Mouse (Mus musculus) midbrain, embryonic 11.5 days (tissue): Measurements from ENCODE around the gene Tle6. TPM values are rescaled to one million over a fixed set of nuclear protein-coding genes. Genes with fewer than 3 reads are reported as not detected.
"Not testable (repeated sequence)": the region's sequence is repeated elsewhere in the genome, so short reads cannot be mapped to it uniquely, and the experiment has no call there.

Experiments
- ATAC-seq: fragments of 200-750 bp; cut with Nextera tagmentation; 2 replicates; pipeline ENCODE4 v1.8.0; 2017; ENCODE audit warnings: moderate TSS enrichment, moderate library complexity; ENCODE audit not compliant: low FRiP score
- DNase-seq: peaks from one replicate; pipeline ENCODE4 v3.0.0; 2015; ENCODE audit warnings: low spot score; ENCODE audit errors: missing footprints
- H3K27ac ChIP-seq: fragments of 300-500 bp; sonication (generic); 2 replicates; pipeline ENCODE4 v1.5.1; 2014; ENCODE audit warnings: low read depth, low read length
- H3K27me3 ChIP-seq: fragments of 300-500 bp; sonication (generic); 2 replicates; pipeline ENCODE4 v1.6.1; 2014; ENCODE audit warnings: mild to moderate bottlenecking, low read length, moderate library complexity, mixed read lengths; ENCODE audit not compliant: control insufficient read depth, insufficient read depth
- H3K36me3 ChIP-seq: fragments of 300-500 bp; sonication (generic); 2 replicates; pipeline ENCODE4 v1.6.1; 2014; ENCODE audit warnings: mild to moderate bottlenecking, low read length, moderate library complexity, mixed read lengths; ENCODE audit not compliant: control insufficient read depth, insufficient read depth
- H3K4me1 ChIP-seq: fragments of 300-500 bp; sonication (generic); 2 replicates; pipeline ENCODE4 v1.6.1; 2014; ENCODE audit warnings: low read length; ENCODE audit not compliant: control insufficient read depth, insufficient read depth
- H3K4me2 ChIP-seq: fragments of 300-500 bp; sonication (generic); 2 replicates; pipeline ENCODE4 v1.6.1; 2014; ENCODE audit warnings: mild to moderate bottlenecking, moderate library complexity
- H3K4me3 ChIP-seq: fragments of 300-500 bp; sonication (generic); 2 replicates; pipeline ENCODE4 v1.5.1; 2014; ENCODE audit warnings: low read depth, low read length
- H3K9ac ChIP-seq: fragments of 300-500 bp; sonication (generic); 2 replicates; pipeline ENCODE4 v1.6.1; 2014; ENCODE audit warnings: low read length
- H3K9me3 ChIP-seq: fragments of 300-500 bp; sonication (generic); 2 replicates; pipeline ENCODE4 v1.6.1; 2016; ENCODE audit warnings: low read length; ENCODE audit not compliant: control insufficient read depth
- WGBS: fragments of 180-500 bp; shearing (Covaris S2); extraction: QIAGEN DNeasy Blood & Tissue Kit; methylation state at CpG from one replicate; pipeline ENCODE4 v1.1.7; 2014; 5-methylcytosine and 5-hydroxymethylcytosine counted together
- polyA plus RNA-seq: library from polyadenylated mRNA; unstranded; fragments of >200 nt; fragmentation: Nextera tagmentation; extraction: Ambion mirVana; gene quantifications from 2 replicates; pipeline ENCODE4 v1.2.1, GENCODE M21; 2014

Gene Tle6
- polyA plus RNA-seq, 1 experiment from 2014 or later, result 6.0 TPM

GRCm38 (mm10) chr10:81641978-81642647 lies 41.2 kb upstream of the Tle6 start:
- Histone ChIP-seq H3K27ac (no peak overlapping the region), H3K36me3 (no peaks in the 10 kb centered on the region), H3K9me3 (no peaks in the 10 kb centered on the region), H3K4me1 (peaks cover 9% of the 10 kb centered on the region), H3K9ac (peak overlapping the region; percentile 25; the same call in 1 of the 2 replicates), H3K4me2 (peak overlapping the region; percentile 79; the same call in 1 of the 2 replicates), H3K27me3 (no peaks in the 10 kb centered on the region), H3K4me3 (peak overlapping the region; percentile 64; the same call in 1 of the 2 replicates)
- no peak for ATAC-seq
- WGBS, result 78% methylated on average over 8 of the region's 8 CpGs
- no peak for DNase-seq

GRCm38 (mm10) chr10:81641566-81641965 lies 40.7 kb upstream of the Tle6 start:
- DNase-seq (peak; percentile 59), ATAC-seq (no peak)
- Histone ChIP-seq H3K36me3 (no peaks in the 10 kb centered on the region), H3K4me3 (no peak overlapping the region), H3K27ac (no peak overlapping the region), H3K27me3 (no peaks in the 10 kb centered on the region), H3K4me1 (peaks cover 9% of the 10 kb centered on the region), H3K4me2 (no peak overlapping the region), H3K9me3 (no peaks in the 10 kb centered on the region), H3K9ac (no peak overlapping the region)
- WGBS, result 89% methylated on average over 2 of the region's 2 CpGs

- ATAC-seq, H3K9me3 ChIP-seq, H3K27ac ChIP-seq, H3K36me3 ChIP-seq, H3K4me3 ChIP-seq, H3K4me2 ChIP-seq, H3K27me3 ChIP-seq, H3K9ac ChIP-seq, H3K4me1 ChIP-seq: not testable (repeated sequence)
- peak; percentile 2 for DNase-seq
- 63% methylated on average over 4 of the region's 4 CpGs for WGBS
Observed at GRCm38 (mm10) chr10:81640825-81641224, 40.0 kb upstream of the Tle6 start.

GRCm38 (mm10) chr10:81638101-81638500 lies 37.2 kb upstream of the Tle6 start:
- DNase-seq, result peak; percentile 57
- 71% methylated on average over 6 of the region's 6 CpGs for WGBS
- H3K36me3 ChIP-seq, result no peaks in the 10 kb centered on the region

GRCm38 (mm10) chr10:81636338-81636737 lies 35.5 kb upstream of the Tle6 start:
- Histone ChIP-seq H3K36me3 (no peaks in the 10 kb centered on the region), H3K4me3 (no peak overlapping the region), H3K27ac (no peak overlapping the region), H3K9me3 (no peaks in the 10 kb centered on the region), H3K4me2 (no peak overlapping the region), H3K27me3 (no peaks in the 10 kb centered on the region), H3K4me1 (peaks cover 8% of the 10 kb centered on the region), H3K9ac (no peak overlapping the region)
- ATAC-seq (no peak), DNase-seq (peak; percentile 54)
- 23% methylated on average over 8 of the region's 8 CpGs for WGBS

More at GRCm38 (mm10) chr10:81638101-81638500, 37.2 kb upstream of the Tle6 start:
- Histone ChIP-seq H3K27ac (no peak overlapping the region), H3K27me3 (no peaks in the 10 kb centered on the region), H3K4me1 (peaks cover 17% of the 10 kb centered on the region), H3K4me2 (no peak overlapping the region), H3K9me3 (no peaks in the 10 kb centered on the region), H3K4me3 (no peak overlapping the region), H3K9ac (no peak overlapping the region)
- no peak for ATAC-seq

- DNase-seq (peak; percentile 97), ATAC-seq (peak; percentile 92)
- WGBS, result 4% methylated on average over 37 of the region's 37 CpGs
- Histone ChIP-seq H3K9me3 (no peaks in the 10 kb centered on the region), H3K4me2 (peak overlapping the region; percentile 67), H3K9ac (peak overlapping the region; percentile 65), H3K36me3 (no peaks in the 10 kb centered on the region), H3K27me3 (no peaks in the 10 kb centered on the region), H3K27ac (no peak overlapping the region), H3K4me3 (peak overlapping the region; percentile 38), H3K4me1 (peaks cover 8% of the 10 kb centered on the region)
Observed at GRCm38 (mm10) chr10:81633253-81634099, 32.6 kb upstream of the Tle6 start.

GRCm38 (mm10) chr10:81628390-81628789 lies 27.5 kb upstream of the Tle6 start, which contains the start of gene Ankrd24:
TSS of gene Ankrd24 (plus strand) at chr10:81628540.
- peak within 1 kb of the TSS; percentile 81 for H3K4me2 ChIP-seq
- no peaks in the 10 kb centered on the region for H3K9me3 ChIP-seq
- no peaks in the 10 kb centered on the region for H3K27me3 ChIP-seq
- DNase-seq, result peak; percentile 76
- H3K9ac ChIP-seq, result peak within 1 kb of the TSS; percentile 89
- 84% methylated on average over 16 of the region's 16 CpGs for WGBS
- peaks cover 17% of the 10 kb centered on the region for H3K4me1 ChIP-seq
- peaks cover 6% of the 10 kb centered on the region; the same call in 1 of the 2 replicates for H3K36me3 ChIP-seq
- H3K4me3 ChIP-seq, result peak within 1 kb of the TSS; percentile 72
- ATAC-seq, result no peak
- H3K27ac ChIP-seq, result peak within 1 kb of the TSS; percentile 80

- H3K36me3 ChIP-seq, result peaks cover 6% of the 10 kb centered on the region; the same call in 1 of the 2 replicates
- no peaks in the 10 kb centered on the region for H3K27me3 ChIP-seq
- WGBS, result 65% methylated on average over 7 of the region's 7 CpGs
- H3K4me2 ChIP-seq, result peak overlapping the region; percentile 81
- H3K4me3 ChIP-seq, result peak overlapping the region; percentile 72
- H3K4me1 ChIP-seq, result peaks cover 14% of the 10 kb centered on the region
- H3K27ac ChIP-seq, result peak overlapping the region; percentile 80
- H3K9me3 ChIP-seq, result no peaks in the 10 kb centered on the region
- peak overlapping the region; percentile 89 for H3K9ac ChIP-seq
- no peak for DNase-seq
- peak; percentile 41 for ATAC-seq
Observed at GRCm38 (mm10) chr10:81627836-81628220, 27.0 kb upstream of the Tle6 start.
